Mouse (Mus musculus): ENCODE measurements around the gene Hsf5. TPM values are rescaled to one million over a fixed set of nuclear protein-coding genes. Genes with fewer than 3 reads are reported as not detected.
A peak's percentile ranks its signal among the peaks of the same experiment; 100 is the strongest.

Hsf5 gene
- polyA plus RNA-seq, 1 experiment from 2014 or later: 0.14 TPM

DNA sequence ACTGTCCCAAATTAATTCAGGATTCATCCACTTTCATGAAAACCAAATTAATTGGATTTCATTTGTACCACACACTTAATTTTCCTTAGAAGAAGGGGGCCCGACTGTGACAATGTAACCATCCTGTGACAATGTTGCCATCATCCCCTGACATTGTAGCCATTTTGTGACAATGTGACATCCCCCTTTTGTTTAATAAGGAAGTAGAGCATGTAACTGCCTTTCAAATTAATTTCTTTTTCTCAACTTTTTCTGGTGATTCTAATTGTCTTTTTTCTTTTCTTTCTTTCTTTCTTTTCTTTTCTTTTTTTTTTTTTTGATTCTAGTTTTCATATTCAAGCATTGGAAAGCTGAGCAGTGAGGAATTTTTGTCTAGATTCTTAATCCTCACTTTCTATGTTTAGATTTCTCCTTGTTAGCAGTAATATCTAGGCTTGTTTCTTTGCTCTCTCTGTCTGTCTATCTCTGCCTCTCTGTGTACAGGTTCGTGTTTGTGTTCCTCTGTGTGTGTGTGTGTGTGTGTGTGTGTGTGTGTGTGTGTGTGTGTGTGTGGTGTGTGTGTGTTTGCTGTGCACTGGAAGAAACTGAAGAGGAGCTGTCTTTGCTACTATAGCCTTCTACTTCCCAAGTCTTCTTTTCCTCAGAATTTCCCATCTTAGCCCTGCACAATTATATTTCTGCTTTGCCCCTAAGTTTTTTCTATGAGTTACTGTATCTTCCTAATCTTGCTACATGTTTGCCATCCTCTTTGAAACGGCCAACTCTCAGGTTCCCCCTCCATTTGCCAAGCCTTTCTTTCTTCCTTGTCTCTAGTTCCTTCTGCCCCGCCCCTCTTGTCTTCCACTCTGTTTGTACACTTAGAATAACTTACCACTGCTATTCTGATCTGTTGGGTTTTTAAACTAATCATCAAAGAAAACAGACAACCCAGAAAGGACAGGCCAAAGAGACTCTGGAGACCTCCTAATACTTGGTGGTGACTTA is 50.4 kb downstream of the Hsf5 start:
- WGBS: 58% methylated on average over 4 of the region's 4 CpGs
- Histone ChIP-seq H3K27ac (ENCODE audit: low read length) (no peak overlapping the region), H3K4me2 (ENCODE audit: low read depth, low read length) (no peak overlapping the region)

DNA sequence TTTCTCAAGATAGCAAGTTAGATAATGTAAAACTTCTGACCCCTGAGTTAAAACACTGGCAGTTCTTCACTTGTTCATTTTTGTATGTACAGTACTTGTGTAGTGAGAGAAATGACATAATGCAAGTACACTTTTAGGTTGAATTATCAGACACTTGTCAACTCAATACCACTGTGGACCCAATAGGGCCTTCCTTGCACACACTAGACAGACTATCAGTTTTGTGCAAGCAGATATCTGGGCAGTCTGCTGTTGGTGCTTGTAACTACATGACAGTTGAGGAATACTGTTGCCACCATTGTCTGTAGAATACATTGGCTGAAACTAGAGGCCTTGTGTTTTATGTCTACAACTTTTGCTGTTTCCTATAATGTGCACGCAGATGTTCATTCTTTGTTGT is 56.3 kb downstream of the Hsf5 start:
- H3K4me2 ChIP-seq (ENCODE audit: low read depth, low read length): no peak overlapping the region
- no peaks in the 10 kb centered on the region for H3K27me3 ChIP-seq (ENCODE audit: control insufficient read depth, insufficient read depth, low read length)
- no peak overlapping the region for H3K27ac ChIP-seq (ENCODE audit: low read length)
- H3K4me1 ChIP-seq (ENCODE audit: control insufficient read depth, insufficient read depth, low read length): no peaks in the 10 kb centered on the region
- no peak overlapping the region for H3K9ac ChIP-seq (ENCODE audit: low read length)
- no peak for ATAC-seq (replicated peaks; ENCODE audit: extremely low read depth, insufficient read depth, low FRiP score)
- H3K4me3 ChIP-seq (ENCODE audit: low read length): no peak overlapping the region
- WGBS: 89% methylated on average over 1 of the region's 1 CpGs
- H3K36me3 ChIP-seq (ENCODE audit: control insufficient read depth, insufficient read depth): no peaks in the 10 kb centered on the region
- H3K9me3 ChIP-seq (replicated peaks; ENCODE audit: control insufficient read depth, low read length): no peaks in the 10 kb centered on the region

More for the DNA sequence above, 50.4 kb downstream of the Hsf5 start:
- H3K9me3 ChIP-seq (replicated peaks; ENCODE audit: control insufficient read depth, low read length): no peaks in the 10 kb centered on the region
- no peak for ATAC-seq (replicated peaks; ENCODE audit: extremely low read depth, insufficient read depth, low FRiP score)
- H3K9ac ChIP-seq (ENCODE audit: low read length): no peak overlapping the region
- H3K27me3 ChIP-seq (ENCODE audit: control insufficient read depth, insufficient read depth, low read length): peaks cover 7% of the 10 kb centered on the region; the same call in 1 of the 2 replicates
- H3K4me3 ChIP-seq (ENCODE audit: low read length): no peak overlapping the region
- H3K4me1 ChIP-seq (ENCODE audit: control insufficient read depth, insufficient read depth, low read length): peaks cover 2% of the 10 kb centered on the region; the same call in 1 of the 2 replicates
- H3K36me3 ChIP-seq (ENCODE audit: control insufficient read depth, insufficient read depth): no peaks in the 10 kb centered on the region

DNA sequence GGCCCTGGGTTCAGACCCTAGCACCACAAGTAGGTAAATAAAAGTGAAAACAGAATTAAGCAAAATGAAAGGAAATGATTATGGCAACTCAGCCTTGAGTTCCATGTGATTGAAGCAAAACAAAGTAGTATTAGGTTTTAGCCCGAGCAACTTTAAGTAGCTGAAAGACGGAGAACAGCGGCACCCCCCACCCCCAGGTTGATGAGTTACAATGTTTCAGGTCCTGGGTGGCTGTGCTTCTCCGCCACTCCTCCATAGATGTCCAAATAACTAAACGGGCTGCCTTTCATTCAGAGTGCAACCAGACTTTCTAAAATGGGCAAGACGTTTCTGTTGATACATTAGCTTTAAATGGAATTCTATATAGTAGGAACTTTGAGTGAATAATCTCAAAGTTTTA is 58.6 kb downstream of the Hsf5 start:
- no peak for ATAC-seq (replicated peaks; ENCODE audit: extremely low read depth, insufficient read depth, low FRiP score)
- Histone ChIP-seq H3K27me3 (ENCODE audit: control insufficient read depth, insufficient read depth, low read length) (no peaks in the 10 kb centered on the region), H3K9ac (ENCODE audit: low read length) (no peak overlapping the region), H3K9me3 (replicated peaks; ENCODE audit: control insufficient read depth, low read length) (no peaks in the 10 kb centered on the region), H3K4me2 (ENCODE audit: low read depth, low read length) (no peak overlapping the region), H3K36me3 (ENCODE audit: control insufficient read depth, insufficient read depth) (no peaks in the 10 kb centered on the region), H3K4me3 (ENCODE audit: low read length) (no peak overlapping the region), H3K4me1 (ENCODE audit: control insufficient read depth, insufficient read depth, low read length) (no peaks in the 10 kb centered on the region), H3K27ac (ENCODE audit: low read length) (no peak overlapping the region)
- WGBS: 81% methylated on average over 6 of the region's 6 CpGs

DNA sequence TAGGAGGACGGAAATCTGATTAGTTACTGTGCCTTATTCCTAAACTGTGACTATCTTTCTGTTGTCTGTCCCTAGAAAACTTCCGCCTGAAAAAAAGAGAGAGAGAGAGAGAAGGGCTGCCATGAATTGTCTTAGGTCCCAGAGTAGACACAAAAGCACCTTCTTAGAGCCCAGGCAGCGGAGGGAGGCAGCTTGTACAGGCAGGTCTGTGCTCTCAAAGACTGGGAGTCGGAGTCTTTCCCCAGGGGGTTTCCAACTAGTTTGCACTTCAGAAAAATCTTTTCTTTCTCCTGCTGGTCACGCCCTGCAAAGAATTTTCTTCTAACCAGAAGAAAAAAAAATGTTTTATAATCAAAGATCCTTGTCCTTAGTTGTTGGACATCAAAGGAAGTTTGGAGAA is 60.8 kb downstream of the Hsf5 start:
- Histone ChIP-seq H3K36me3 (ENCODE audit: control insufficient read depth, insufficient read depth) (no peaks in the 10 kb centered on the region), H3K4me3 (ENCODE audit: low read length) (no peak overlapping the region), H3K27ac (ENCODE audit: low read length) (no peak overlapping the region), H3K9ac (ENCODE audit: low read length) (no peak overlapping the region), H3K27me3 (ENCODE audit: control insufficient read depth, insufficient read depth, low read length) (no peaks in the 10 kb centered on the region), H3K4me1 (ENCODE audit: control insufficient read depth, insufficient read depth, low read length) (no peaks in the 10 kb centered on the region), H3K9me3 (replicated peaks; ENCODE audit: control insufficient read depth, low read length) (no peaks in the 10 kb centered on the region), H3K4me2 (ENCODE audit: low read depth, low read length) (no peak overlapping the region)
- no peak for ATAC-seq (replicated peaks; ENCODE audit: extremely low read depth, insufficient read depth, low FRiP score)
- WGBS: 56% methylated on average over 5 of the region's 5 CpGs

GRCm38 (mm10) chr11:87678545-87678944 is 61.6 kb downstream of the Hsf5 start:
- Histone ChIP-seq H3K9me3 (replicated peaks; ENCODE audit: control insufficient read depth, low read length) (no peaks in the 10 kb centered on the region), H3K27me3 (ENCODE audit: control insufficient read depth, insufficient read depth, low read length) (no peaks in the 10 kb centered on the region), H3K36me3 (ENCODE audit: control insufficient read depth, insufficient read depth) (no peaks in the 10 kb centered on the region), H3K9ac (ENCODE audit: low read length) (no peak overlapping the region), H3K4me2 (ENCODE audit: low read depth, low read length) (no peak overlapping the region), H3K27ac (ENCODE audit: low read length) (no peak overlapping the region), H3K4me1 (ENCODE audit: control insufficient read depth, insufficient read depth, low read length) (peaks cover 5% of the 10 kb centered on the region), H3K4me3 (ENCODE audit: low read length) (no peak overlapping the region)
- WGBS: 70% methylated on average over 4 of the region's 4 CpGs
- no peak for ATAC-seq (replicated peaks; ENCODE audit: extremely low read depth, insufficient read depth, low FRiP score)

DNA sequence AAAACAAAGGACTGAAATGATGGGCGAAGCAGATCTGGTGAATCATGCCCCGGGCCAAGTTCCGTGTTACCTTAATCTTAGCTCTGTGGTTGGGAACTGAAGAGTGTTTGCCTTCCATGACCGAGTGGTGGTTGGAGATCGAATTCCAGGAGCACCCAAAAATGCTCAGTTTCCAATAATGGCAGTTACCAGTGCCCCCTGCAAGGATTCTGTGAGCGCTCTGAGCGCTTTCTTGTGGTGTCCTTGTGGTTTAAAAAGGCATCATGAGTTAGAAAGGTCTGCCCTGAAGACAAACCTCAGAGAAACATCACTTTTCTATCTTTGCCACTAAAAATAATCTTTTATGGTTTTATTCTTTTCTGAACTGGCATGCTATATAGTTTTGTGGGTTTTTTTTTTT is 62.0 kb downstream of the Hsf5 start:
- 74% methylated on average over 7 of the region's 7 CpGs for WGBS
- H3K4me1 ChIP-seq (ENCODE audit: control insufficient read depth, insufficient read depth, low read length): peaks cover 5% of the 10 kb centered on the region

GRCm38 (mm10) chr11:87680786-87681185 is 63.8 kb downstream of the Hsf5 start:
- H3K4me2 ChIP-seq (ENCODE audit: low read depth, low read length): no peak overlapping the region
- no peaks in the 10 kb centered on the region for H3K9me3 ChIP-seq (replicated peaks; ENCODE audit: control insufficient read depth, low read length)
- H3K36me3 ChIP-seq (ENCODE audit: control insufficient read depth, insufficient read depth): no peaks in the 10 kb centered on the region
- no peak overlapping the region for H3K4me3 ChIP-seq (ENCODE audit: low read length)
- 76% methylated on average over 9 of the region's 9 CpGs for WGBS
- no peaks in the 10 kb centered on the region for H3K27me3 ChIP-seq (ENCODE audit: control insufficient read depth, insufficient read depth, low read length)
- no peak for ATAC-seq (replicated peaks; ENCODE audit: extremely low read depth, insufficient read depth, low FRiP score)
- H3K4me1 ChIP-seq (ENCODE audit: control insufficient read depth, insufficient read depth, low read length): peaks cover 5% of the 10 kb centered on the region
- H3K27ac ChIP-seq (ENCODE audit: low read length): no peak overlapping the region
- H3K9ac ChIP-seq (ENCODE audit: low read length): no peak overlapping the region

More for the DNA sequence above, 62.0 kb downstream of the Hsf5 start:
- Histone ChIP-seq H3K9me3 (replicated peaks; ENCODE audit: control insufficient read depth, low read length) (no peaks in the 10 kb centered on the region), H3K9ac (ENCODE audit: low read length) (no peak overlapping the region), H3K27ac (ENCODE audit: low read length) (no peak overlapping the region), H3K36me3 (ENCODE audit: control insufficient read depth, insufficient read depth) (no peaks in the 10 kb centered on the region), H3K4me3 (ENCODE audit: low read length) (no peak overlapping the region), H3K27me3 (ENCODE audit: control insufficient read depth, insufficient read depth, low read length) (no peaks in the 10 kb centered on the region), H3K4me2 (ENCODE audit: low read depth, low read length) (no peak overlapping the region)
- no peak for ATAC-seq (replicated peaks; ENCODE audit: extremely low read depth, insufficient read depth, low FRiP score)

DNA sequence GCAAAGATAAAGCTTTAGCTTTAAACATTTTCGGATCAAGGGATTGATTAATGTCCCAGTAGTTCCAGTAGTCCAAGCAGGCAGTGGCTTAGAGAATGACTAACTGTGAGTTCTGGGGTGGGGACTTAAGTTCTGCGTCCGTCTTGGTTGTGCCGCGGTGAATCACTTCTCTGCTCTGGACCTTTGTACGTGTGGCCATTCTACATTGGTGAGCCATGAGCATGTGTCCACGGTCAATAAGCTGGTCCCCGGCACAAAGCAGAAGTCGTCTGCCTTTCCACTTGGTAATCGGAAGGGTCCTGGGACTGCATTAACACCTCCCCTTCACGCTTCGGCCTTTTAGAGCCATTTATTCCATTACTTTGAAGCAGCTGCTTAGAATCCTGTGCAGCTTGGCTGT is 65.1 kb downstream of the Hsf5 start:
- no peak overlapping the region for H3K27ac ChIP-seq (ENCODE audit: low read length)
- no peaks in the 10 kb centered on the region for H3K9me3 ChIP-seq (replicated peaks; ENCODE audit: control insufficient read depth, low read length)
- H3K4me2 ChIP-seq (ENCODE audit: low read depth, low read length): no peak overlapping the region
- ATAC-seq (replicated peaks; ENCODE audit: extremely low read depth, insufficient read depth, low FRiP score): no peak
- H3K4me1 ChIP-seq (ENCODE audit: control insufficient read depth, insufficient read depth, low read length): peaks cover 5% of the 10 kb centered on the region
- no peaks in the 10 kb centered on the region for H3K36me3 ChIP-seq (ENCODE audit: control insufficient read depth, insufficient read depth)
- no peak overlapping the region for H3K9ac ChIP-seq (ENCODE audit: low read length)
- H3K4me3 ChIP-seq (ENCODE audit: low read length): no peak overlapping the region
- WGBS: 83% methylated on average over 12 of the region's 12 CpGs
- no peaks in the 10 kb centered on the region for H3K27me3 ChIP-seq (ENCODE audit: control insufficient read depth, insufficient read depth, low read length)

GRCm38 (mm10) chr11:87682838-87683571 is 66.0 kb downstream of the Hsf5 start:
- Histone ChIP-seq H3K9ac (ENCODE audit: low read length) (no peak overlapping the region), H3K27me3 (ENCODE audit: control insufficient read depth, insufficient read depth, low read length) (no peaks in the 10 kb centered on the region), H3K4me1 (ENCODE audit: control insufficient read depth, insufficient read depth, low read length) (peaks cover 11% of the 10 kb centered on the region), H3K27ac (ENCODE audit: low read length) (peak overlapping the region; percentile 29; the same call in 1 of the 2 replicates), H3K36me3 (ENCODE audit: control insufficient read depth, insufficient read depth) (no peaks in the 10 kb centered on the region), H3K4me2 (ENCODE audit: low read depth, low read length) (peak overlapping the region; percentile 13; the same call in 1 of the 2 replicates), H3K9me3 (replicated peaks; ENCODE audit: control insufficient read depth, low read length) (no peaks in the 10 kb centered on the region), H3K4me3 (ENCODE audit: low read length) (no peak overlapping the region)
- 42% methylated on average over 13 of the region's 13 CpGs for WGBS
- no peak for ATAC-seq (replicated peaks; ENCODE audit: extremely low read depth, insufficient read depth, low FRiP score)

Data from heart, embryonic 16.5 days (tissue).